Mouse (Mus musculus): ENCODE measurements around the gene Abtb1.
A peak's percentile ranks its signal among the peaks of the same experiment; 100 is the strongest.

Gene Abtb1

GRCm38 (mm10) chr6:88830112-88830702 is 11.6 kb downstream of the Abtb1 start:
- no peak for DNase-seq (ENCODE audit: low read depth, low spot score)

DNA sequence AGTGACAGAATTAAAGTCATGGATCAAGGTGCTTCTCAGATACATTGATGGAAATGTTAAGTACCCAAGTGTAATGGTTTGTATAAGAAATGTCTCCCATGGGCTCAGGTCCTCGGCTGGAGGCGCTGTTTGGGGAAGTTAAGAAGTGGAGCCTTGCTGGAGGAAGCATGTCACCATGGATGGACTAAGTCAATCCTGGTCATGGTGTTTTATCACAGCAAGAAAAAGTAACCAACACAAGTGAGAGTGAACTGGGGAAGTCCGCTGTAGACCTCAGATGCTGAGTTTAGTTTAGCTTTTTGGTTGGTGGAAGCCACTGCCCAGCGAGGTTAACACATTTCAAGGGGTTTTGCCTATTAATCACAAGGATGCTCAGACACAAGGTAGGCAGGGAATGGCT is 12.2 kb downstream of the Abtb1 start:
- no peak for DNase-seq (ENCODE audit: low read depth, low spot score)

DNA sequence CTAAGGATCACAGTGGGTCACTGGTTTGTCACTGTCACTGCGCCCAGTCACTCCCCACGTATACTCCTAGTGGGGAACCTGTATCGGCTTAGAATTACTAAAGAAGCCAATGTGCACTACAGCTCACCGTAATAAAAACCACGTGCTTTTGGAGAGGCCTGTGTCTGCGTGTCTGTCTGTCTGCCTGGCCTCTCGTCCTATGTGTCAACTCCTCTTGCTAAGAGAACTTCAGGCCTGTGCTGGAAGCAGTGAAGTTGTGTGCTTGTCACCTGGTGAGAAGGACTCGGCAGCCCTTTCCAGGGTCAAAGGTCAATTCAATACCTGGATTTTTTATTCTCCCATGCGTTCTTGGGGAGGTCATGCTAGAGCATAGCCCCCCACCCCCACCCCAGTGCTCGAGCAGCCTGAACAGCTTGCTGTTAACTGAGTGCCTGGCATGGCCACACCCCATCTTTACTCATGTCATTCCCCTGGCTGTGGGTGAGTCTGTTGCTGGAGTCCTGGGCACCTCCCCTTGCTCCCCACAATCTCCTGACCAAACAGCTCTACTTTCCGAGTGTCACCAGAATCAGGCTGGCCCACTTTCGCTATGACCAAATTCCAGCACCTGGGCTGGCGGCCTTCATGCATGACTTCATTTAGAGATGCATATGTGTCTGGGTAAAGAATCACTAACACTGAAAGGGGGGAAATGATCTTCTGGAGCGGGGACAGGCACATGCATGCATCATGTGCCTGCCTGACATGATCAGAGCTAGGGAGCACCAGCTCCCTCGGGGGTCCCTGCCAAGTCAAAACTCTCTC is 13.4 kb downstream of the Abtb1 start:
- no peak for DNase-seq (ENCODE audit: low read depth, low spot score)

DNA sequence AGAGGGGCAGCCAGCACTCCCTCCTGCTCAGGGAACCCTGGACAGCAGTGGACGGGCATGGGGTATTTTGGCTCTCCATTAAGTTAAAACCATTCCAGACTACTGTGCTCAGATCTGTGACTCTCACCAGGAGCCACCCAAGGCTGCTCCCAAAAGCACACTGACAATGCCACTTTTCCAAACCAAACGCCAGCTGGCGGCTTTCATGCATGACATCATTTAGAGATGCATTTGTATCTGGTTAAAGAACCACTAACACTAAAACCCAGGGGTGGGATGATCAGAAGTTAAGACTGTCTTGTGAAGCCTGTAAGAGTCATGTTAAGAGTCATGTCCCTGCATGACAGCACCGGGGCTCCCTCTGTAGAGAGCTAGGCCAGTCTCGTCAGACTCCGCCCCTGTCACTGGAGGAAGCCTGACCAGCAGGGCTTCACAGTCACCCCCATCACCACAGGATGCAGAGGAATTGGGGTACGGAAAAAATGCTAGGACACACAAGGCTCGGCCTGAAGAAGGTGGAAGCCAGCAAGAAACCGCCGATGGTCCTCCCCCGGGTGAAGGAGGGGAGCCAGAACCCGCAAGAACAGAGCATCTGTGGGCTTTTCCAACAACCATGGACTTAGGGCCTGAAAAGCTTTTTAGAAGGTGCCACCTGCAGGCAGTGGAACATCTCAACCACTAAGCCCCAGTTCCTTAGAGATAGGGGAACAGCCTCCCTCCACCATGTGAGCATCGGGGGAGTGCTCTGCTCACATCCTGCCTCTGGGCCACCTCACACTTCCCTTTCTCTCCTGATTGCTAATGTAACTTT is 14.2 kb downstream of the Abtb1 start:
- DNase-seq (ENCODE audit: low read depth, low spot score) = no peak

GRCm38 (mm10) chr6:88826965-88827364 is 14.8 kb downstream of the Abtb1 start:
- DNase-seq (ENCODE audit: low read depth, low spot score) = no peak

DNA sequence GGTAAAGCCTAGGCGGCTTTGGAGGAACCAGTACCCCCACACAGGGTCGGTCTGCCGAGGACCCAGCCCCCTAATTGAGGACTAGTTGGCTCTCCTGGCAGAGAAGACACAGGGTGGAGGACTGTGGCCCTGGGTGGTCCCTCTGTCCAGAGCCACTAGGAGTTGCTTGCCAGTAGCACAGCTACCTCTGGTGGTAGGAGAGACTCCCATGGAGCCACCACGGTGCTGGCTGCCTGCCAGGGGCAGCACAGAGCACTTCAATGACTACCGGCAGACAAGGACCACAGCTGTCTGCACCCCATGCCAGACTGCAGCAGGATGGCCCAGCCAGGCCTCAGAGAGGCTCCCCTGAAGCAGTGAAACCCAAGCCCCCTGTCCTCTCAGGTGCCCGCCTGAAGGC is 15.2 kb downstream of the Abtb1 start:
- no peak for DNase-seq (ENCODE audit: low read depth, low spot score)

DNA sequence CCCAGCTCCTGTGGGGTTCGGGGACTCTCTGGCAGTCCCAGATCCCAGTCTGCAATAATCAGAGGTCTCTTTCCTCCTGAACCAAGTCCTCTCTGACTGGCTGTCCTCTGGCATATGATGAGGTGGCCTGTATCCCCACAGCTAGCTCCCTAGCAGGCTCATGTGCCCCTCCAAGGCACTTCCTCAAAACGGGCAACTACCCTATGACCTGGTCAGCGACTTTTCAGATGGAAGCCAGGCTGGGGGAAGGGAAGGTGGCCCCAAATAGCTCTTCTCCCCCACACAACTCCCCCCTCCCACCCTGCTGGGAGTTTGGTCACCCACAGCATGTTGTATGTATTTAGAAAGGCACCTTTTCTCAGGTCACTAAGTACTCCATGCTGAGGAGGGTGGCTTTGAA is 15.7 kb downstream of the Abtb1 start:
- DNase-seq (ENCODE audit: low read depth, low spot score) = no peak

- DNase-seq (ENCODE audit: low read depth, low spot score) = no peak
These were observed 17.6 kb downstream of the Abtb1 start for GRCm38 (mm10) chr6:88824183-88824582.

DNA sequence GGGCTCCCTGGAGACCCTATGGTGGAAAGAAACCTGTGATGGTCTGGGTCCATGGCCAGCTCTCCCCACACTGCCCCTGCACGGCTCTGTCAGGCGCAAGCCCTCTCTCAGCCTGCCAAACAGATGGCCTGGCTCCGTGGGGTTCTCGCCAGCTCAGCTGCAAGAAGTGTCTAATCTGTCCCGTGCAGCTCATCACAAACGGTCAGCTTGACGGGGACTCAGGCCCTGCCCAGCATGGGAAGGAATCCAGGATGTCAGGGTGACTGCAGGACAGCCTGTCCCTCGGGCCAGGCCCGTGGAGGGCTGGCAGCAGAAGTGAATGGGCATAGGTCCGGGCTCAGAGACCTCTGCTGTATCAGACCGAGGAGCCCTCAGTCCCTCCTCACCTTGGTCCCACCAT is 19.9 kb downstream of the Abtb1 start:
- DNase-seq (ENCODE audit: low read depth, low spot score) = no peak

DNA sequence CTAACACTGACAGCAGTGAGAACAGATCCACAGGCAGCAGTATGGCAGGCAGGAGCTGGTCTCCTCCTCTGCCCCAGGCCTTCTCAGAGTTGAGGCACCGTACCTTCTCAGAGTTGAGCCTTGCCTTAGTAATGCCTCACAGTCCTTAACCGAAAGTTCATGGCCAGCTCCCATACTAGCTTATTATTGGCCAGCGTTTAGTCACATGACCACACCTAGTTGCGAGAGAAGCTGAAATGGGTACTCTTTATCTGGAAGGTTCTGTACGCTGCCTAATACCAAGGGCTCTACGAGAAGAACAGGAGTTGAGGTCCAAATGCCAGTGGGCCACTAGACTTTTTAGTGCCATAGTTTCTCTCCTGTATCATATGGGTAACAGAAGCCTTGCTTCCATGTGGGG is 20.5 kb downstream of the Abtb1 start:
- DNase-seq (ENCODE audit: low read depth, low spot score) = no peak

DNA sequence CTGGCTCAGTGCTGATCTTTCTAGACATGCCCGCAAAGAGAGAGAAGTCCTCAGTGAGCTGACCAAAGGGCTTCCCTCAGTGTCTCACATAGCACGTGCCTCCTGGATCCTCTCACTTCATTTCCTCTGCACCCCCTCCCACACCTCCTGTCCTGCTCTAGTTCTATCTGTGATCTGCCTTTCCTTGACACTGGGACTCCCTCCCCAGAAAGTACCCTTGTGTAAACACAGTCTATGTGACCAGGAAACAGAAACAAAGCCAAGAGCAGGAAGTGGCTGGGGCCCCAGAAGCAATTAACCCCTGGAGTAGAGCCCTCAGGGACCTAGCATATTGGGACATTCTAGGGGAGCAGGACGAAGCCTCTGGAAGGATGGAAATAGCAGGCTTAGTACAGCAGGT is 20.9 kb downstream of the Abtb1 start:
- no peak for DNase-seq (ENCODE audit: low read depth, low spot score)

DNA sequence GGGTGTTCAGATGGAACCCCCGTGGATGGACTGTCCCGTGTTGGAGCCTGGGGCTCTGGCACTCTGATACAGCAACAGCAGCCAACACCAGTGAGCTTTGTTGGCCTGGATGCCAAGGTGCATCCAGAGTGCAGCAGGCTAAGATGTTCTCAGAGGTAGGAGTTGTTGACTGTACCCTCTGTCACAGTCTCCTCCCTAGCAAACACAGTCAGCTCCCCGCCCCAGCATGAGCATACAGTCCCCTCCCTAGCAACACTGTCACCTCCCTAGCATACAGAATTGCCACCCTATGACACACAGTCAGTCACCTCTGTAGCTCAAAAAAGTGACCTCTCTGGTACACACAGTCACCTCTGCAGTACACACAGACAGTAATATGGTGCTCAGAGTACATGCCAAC is 24.9 kb downstream of the Abtb1 start:
- DNase-seq (ENCODE audit: low read depth, low spot score) = no peak

GRCm38 (mm10) chr6:88815489-88815888 is 26.3 kb downstream of the Abtb1 start:
- no peak for DNase-seq (ENCODE audit: low read depth, low spot score)

DNA sequence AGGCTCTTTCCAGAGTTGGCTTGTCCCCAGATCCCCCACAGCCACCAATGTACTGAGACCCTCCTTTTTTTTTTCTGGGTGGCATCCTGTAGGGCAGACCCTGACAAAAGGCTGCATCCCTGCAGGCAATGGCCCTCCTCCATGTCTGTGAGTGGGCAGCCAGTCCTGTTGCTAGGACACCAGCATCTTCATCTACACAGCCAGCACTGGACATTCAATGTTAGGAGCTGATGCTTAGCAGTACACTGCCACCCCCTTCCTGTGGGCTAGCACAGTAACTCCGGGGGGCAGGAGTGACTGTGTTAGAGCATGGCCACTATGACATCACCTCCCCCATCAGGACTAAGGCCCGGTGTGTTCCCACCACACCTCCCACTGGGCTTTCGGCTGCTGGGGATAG is 26.7 kb downstream of the Abtb1 start:
- DNase-seq (ENCODE audit: low read depth, low spot score) = no peak

DNA sequence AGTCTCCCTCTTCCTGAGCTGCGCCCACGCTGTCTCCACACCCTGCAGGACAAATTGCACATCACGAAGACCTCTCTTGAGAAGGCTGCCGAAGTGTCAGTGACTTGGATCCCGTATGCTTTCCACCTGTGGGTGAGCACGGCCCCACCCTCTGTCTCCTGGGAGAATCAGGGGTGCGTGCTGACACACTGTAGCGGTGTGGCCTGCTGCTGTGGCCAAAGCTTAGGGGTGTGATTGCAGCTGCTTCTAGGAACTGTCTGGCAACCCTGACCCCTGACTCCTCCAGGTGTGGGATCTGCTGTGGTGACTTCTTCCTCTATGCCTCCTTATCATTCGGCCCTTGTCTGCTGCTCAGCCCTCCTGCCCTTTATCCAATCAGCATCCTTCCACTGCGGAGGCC is 28.0 kb downstream of the Abtb1 start:
- no peak for DNase-seq (ENCODE audit: low read depth, low spot score)

- DNase-seq (ENCODE audit: low read depth, low spot score) = peak; percentile 52
These were observed 28.9 kb downstream of the Abtb1 start for GRCm38 (mm10) chr6:88812886-88813285.

DNA sequence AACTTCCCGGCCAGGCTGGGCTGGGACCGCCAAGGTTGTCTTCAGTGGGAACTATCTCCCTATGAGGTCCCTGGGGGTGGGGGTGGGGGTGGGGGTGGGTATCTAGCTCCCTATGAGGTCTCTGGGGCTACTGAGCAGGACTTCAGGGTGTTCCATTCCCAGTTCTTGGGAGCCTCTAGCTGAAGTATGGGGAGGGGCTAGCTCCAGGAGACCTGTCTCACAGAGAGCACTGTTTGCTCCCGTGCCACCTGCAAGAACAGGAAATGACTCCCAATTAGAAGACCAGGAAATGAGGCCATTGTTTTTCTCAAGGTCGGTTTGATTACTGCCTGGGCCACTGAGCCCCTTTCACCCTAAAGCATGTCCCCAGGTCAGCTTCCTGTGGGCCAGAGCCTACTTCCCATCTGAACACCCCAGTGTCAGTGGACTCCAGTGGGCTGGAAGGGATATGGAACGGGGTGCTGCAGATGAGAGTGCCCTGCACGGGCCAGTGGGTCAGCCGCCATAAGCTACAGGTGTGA is 29.8 kb downstream of the Abtb1 start:
- DNase-seq (ENCODE audit: low read depth, low spot score) = no peak

DNA sequence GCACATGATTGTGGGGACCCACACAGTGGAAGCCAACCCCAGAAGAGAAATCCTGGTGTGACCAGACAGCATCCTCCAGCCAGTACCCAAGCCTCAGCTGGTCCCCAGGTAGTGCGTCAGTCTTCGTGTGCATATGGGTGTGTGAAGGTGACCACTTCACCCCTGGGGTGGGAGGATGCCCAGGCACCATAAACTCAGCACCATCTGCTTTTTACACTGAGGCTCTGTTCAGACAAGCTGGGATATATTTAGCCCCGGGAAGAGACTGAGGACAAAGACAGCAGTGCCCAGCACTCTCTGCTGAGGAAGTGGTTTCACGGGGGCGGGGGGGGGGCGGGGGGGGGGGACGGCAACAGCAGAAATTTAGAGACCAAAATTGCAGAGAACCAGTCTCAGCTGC is 30.4 kb downstream of the Abtb1 start:
- DNase-seq (ENCODE audit: low read depth, low spot score) = no peak

DNA sequence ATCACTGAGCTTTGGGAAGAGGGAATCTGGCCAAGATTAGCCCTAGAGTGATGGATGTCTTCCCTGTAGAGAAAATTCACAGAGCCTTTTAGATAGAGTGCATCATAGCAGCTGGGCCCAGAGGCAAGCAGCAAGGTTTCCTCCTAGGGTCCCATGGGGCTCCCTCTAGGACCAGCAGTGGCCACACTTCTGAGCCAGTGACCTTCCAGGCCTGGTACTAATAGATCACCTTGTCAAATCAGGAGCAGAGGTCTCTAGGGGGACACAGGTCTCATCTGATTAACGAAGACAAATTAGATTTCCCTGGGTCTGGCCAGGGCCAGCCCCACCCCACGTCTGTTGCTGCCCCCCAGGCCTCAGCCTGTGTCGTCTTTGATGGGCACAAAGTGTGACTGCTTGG is 31.5 kb downstream of the Abtb1 start:
- DNase-seq (ENCODE audit: low read depth, low spot score) = no peak

DNA sequence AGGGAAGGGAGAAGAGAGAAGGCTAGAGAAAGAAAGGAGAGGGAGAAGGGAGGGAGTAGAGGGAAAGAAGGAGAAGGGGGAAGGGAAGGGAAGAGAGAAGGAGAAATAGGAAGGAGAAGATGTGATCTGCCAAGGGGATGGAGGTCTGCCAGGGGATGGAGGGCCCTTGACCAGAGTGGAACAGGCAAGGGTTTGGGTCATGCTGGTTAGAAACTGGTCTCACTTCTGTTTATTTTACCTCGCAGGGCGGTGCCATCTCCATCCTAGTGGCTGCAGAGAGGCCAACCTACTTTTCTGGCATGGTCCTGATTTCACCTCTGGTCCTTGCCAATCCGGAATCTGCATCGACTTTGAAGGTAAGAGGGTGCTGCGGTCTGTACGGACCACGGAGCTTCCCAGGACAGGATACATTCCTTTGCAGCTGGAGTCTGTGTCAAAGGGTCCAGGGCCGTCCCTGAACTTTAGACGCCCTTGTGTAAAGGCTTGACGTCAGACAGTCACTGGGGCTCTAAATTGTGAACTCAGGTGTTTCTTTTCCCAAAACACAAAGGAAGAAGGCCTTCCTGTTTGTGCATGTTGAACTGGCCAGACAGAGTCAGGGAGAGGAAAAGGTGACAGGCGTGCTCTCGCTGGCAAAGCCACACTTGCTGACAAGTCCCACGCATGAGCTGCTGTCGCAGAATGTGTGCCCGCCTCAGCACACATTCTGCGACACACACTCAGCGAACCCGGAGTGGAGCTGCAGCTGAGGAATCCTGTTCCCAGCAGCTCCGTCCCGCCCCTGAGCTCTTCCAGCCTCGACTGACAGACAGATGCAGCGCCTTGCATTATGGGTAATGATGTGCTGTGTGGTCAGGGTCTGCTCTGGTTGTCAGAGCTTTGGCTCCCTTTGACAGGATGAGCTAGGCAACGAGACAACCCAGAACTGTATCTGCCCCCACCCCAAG is 32.4 kb downstream of the Abtb1 start:
- DNase-seq (ENCODE audit: low read depth, low spot score) = no peak

- no peak for DNase-seq (ENCODE audit: low read depth, low spot score)
These were observed 36.7 kb downstream of the Abtb1 start for GRCm38 (mm10) chr6:88804966-88805577.
